Mouse (Mus musculus) stomach, postnatal 0 days (tissue): ENCODE measurements around the gene Arhgap42.

Experiments
- CTCF ChIP-seq: IDR thresholded peaks from 2 replicates; pipeline ENCODE4 v1.5.1; 2016; ENCODE audit warnings: antibody characterized with exemption, low read depth, mild to moderate bottlenecking, moderate library complexity
- EP300 ChIP-seq: optimal IDR thresholded peaks from 2 replicates; pipeline ENCODE3; 2016; ENCODE audit warnings: antibody characterized with exemption

- TF ChIP-seq CTCF, result no peak
- no peak for TF ChIP-seq EP300
Observed at GRCm38 (mm10) chr9:9113847-9114246, 125.1 kb downstream of the Arhgap42 start.
